Mouse (Mus musculus): ENCODE results near the gene Ilk.

- TF ChIP-seq CTCF (IDR thresholded peaks at IDR 0.05; ENCODE audit: borderline replicate concordance, extremely low read depth, insufficient read depth, insufficient read length): no peak
- no peak for TF ChIP-seq POLR2A (IDR thresholded peaks at IDR 0.05; ENCODE audit: borderline replicate concordance, extremely low read depth, insufficient read depth, insufficient read length, poor library complexity, severe bottlenecking)
Measured at GRCm38 (mm10) chr7:105764331-105764730, 27.9 kb downstream of the Ilk start.
